Mouse (Mus musculus) embryonic stem cell, embryonic (primary cell): Measurements from ENCODE around the gene Minos1.

Source experiments
- CTCF ChIA-PET, 4 experiments: fragments of 300-600 bp in 2 of 4; fragments of 350-600 bp in 2 of 4; sonication (Branson Sonifier 250); formaldehyde crosslinking; loops; one replicate each; lab custom pipeline; 2022; ENCODE audit warnings: inconsistent platforms in 2 of 4; lab: Charles Lee
- POLR2A ChIA-PET, 4 experiments: fragments of 300-600 bp in 2 of 4; fragments of 350-600 bp in 2 of 4; sonication (Branson Sonifier 250); formaldehyde crosslinking; loops; one replicate each; lab custom pipeline; 2022; ENCODE audit warnings: antibody characterized with exemption in 4 of 4, inconsistent platforms in 1 of 4; lab: Charles Lee

Minos1 gene

DNA sequence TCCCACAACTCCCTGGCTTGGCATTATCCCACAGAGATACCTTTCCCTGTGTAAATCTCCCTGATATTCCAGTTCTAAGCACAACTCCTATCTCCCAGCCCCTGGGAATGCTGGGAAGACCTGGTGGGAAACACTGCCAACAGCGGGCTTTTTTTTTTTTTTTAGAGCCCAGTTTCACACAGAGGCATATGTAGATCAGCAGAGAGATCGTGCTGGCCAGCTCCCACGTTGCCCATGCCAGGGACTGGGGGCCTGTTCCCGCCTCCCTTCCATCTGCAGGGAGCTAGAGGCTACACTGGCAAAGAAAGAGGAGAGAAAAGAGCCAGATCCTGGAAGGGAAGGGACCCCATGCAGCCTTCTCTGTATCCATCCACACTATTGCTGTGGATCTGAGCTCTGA is 62.6 kb downstream of the Minos1 start:
- POLR2A ChIA-PET, result no interaction called here
- CTCF ChIA-PET, result interaction anchor here in 3 of 4 experiments (0.6 to 0.8 kb wide), 4 partner anchors 18 to 628 kb away, joined by 3 read pairs; no protein-coding TSS in a partner anchor

DNA sequence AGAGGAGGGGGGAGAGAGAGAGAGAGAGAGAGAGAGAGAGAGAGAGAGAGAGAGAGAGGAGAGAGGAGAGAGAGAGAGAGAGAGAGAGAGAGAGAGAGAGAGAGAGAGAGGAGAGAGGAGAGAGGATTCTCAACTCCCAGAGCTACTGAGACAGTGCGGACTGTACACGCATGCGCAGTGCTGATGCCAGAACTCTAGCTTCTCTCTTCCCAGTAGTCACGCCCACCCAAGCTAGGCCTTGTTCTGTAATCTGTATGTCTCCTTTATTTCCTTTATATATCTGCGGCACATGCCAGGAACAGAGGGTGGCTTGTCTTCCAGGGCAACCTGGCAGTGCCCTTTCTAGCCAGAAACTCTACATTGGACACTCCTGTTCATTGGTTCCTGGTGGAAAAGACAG is 66.1 kb downstream of the Minos1 start:
- ChIA-PET POLR2A (interaction anchor here in 3 of 4 experiments (0.5 to 2.2 kb wide), 12 partner anchors 9 to 657 kb away, joined by 3 to 8 read pairs (median 3); partner anchors contain the start of gene Minos1 (in 1 of the 3)), CTCF (interaction anchor here in 3 of 4 experiments (0.6 to 1.9 kb wide), 11 partner anchors 9 to 1067 kb away, joined by 3 to 8 read pairs (median 4); no protein-coding TSS in a partner anchor)

DNA sequence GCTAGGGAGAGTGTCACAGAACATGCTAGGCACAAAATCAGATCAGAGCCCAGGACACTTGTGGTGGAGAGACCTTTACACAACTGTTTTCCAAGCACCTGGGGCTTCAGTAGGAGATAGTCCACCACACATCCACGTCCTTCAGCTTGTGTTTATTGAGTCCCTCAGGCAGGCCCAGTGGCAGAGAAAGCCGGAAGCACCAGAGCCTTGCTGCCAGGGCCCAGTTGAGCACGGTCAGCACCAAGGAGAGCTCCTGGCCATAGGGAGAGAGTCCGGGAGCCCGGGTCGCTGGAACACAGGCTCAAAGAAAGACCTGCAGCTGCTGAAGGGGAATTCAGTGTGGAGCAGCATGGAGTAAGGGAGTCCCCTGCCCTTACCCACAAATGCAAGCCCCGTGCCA is 71.3 kb downstream of the Minos1 start:
- ChIA-PET POLR2A (interaction anchor here in 3 of 4 experiments (0.6 to 1.7 kb wide), 5 partner anchors 8 to 120 kb away, joined by 3 to 8 read pairs (median 3); no protein-coding TSS in a partner anchor), CTCF (interaction anchor here in 3 of 4 experiments (0.6 to 1.5 kb wide), 6 partner anchors 87 to 543 kb away, joined by 3 to 5 read pairs (median 3); partner anchors contain the start of genes Gm21969 (in 1 of the 3) and Tmco4 (in 1 of the 3))

DNA sequence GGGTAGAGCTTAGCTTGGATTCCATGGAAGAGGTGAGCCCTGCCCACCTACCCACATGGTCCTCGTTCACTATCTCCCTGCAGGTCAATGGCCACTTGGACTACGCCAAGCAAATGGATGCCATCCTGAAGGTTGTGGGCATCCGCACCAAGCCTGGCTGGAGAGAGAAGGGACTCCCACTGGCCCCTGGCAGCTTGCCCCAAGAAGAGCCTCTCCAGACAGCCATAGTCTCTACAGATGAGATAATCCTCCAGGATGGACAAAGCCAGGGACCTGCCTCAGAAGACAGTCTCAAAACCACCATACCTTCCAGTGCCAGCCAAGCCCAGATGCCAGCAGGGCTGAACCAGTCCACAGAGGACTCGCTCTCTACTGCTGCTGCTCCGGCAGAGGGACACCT is 72.9 kb downstream of the Minos1 start:
- CTCF ChIA-PET, result interaction anchor here in 2 of 4 experiments (0.6 to 0.7 kb wide), 2 partner anchors 315 to 959 kb away, joined by 3 read pairs; no protein-coding TSS in a partner anchor
- POLR2A ChIA-PET, result no interaction called here

DNA sequence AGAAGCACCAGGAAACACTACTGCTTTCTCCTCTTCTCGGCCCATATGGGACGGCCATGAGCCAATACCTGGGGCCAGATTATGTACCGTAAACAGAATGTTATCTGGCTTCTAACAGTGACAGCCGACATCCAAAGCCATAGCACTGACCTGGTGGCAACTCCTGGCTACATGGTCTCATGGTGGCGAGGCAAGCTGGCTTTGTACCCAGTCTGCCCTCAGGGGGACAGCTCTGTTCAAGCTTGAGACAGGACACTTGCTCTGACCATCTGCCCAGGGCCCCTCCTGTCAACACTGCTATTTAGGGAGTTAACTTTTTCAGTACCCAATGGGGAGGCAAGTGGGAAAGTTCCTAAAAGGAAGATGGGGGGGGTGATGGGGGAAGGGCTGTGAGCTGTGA is 73.6 kb downstream of the Minos1 start:
- POLR2A ChIA-PET, result interaction anchor here in 1 of 4 experiments (0.7 kb wide), 1 partner anchor 1868 kb away, joined by 3 read pairs; no protein-coding TSS in a partner anchor
- CTCF ChIA-PET, result no interaction called here

DNA sequence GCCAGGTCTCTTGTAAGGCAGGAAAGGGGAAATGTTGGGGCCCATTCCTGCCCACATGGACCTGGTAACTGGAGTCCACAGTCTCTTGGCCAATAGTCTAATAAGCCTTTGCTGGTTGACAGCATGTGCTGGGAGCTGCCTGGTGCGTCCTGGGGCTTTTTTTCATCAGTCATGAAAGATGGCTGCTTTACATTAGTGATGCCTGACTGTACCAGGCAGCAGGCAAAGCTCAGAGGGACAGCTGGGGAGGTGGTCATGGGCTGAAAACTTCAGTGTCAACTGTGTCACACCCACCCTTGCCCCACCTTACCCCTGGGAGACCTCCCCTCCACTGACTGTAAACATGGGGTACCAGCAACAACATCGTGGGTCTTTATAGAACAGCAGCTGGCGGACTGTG is 75.2 kb downstream of the Minos1 start:
- CTCF ChIA-PET, result no interaction called here
- POLR2A ChIA-PET, result interaction anchor here in 1 of 4 experiments (1.4 kb wide), 1 partner anchor 9 kb away, joined by 4 read pairs; no protein-coding TSS in a partner anchor

DNA sequence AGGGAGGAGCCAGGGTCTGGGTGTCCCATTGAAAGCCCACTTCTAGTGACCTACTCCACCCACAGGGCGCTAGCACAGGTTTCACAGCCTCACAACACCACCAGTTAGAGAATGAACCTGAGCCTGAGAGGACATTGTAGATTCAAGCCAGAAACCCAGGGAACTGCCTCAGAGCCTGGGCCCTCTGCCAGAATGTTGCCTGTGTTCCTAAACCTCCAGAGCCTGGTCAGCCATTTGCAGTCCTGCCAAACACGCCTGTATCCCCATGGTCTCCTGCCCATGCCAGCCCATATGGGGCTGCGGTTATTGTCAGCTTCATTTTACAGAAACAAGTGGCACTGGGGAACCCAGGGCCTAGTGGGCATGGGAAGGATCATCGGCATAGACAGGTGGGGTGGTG is 75.6 kb downstream of the Minos1 start:
- CTCF ChIA-PET, result interaction anchor here in 1 of 4 experiments (1.2 to 1.3 kb wide), 2 partner anchors 111 to 136 kb away, joined by 3 to 4 read pairs; no protein-coding TSS in a partner anchor
- POLR2A ChIA-PET, result interaction anchor here in 1 of 4 experiments (1.2 to 1.4 kb wide), 2 partner anchors 9 kb away, joined by 3 to 4 read pairs; no protein-coding TSS in a partner anchor

DNA sequence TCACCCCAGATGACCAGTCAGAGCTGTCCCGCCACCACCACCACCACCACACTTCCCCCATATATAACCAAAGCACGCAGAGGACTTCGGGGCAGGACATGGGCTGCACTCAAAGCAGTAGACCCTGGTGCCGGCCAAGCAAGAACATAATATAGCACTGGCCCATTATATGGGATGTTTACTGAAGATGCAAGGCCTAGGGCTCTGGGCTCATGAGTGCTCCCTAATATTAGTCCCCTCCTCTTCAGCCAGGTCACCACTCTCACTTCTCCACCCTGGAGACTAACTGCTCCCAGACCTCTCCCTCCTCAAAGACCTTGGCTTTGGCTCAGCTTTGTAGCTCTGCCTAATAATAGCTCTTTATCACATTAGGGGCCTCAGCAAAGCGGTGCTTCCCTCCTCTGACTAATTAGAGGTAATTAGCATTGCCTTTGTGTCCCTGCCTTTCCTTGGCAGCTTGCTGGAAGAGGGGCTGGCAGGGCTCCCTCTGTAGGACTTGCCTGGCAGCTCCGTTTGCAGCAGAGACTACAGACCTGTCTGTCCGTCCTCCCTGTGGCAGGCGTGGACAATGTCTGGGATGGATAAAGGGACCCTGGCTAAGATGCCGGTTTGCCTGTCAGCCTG is 76.5 kb downstream of the Minos1 start:
- CTCF ChIA-PET, result interaction anchor here in 2 of 4 experiments (0.6 to 2.6 kb wide), 9 partner anchors 10 to 283 kb away, joined by 3 to 7 read pairs (median 3); no protein-coding TSS in a partner anchor
- POLR2A ChIA-PET, result interaction anchor here in 2 of 4 experiments (1.2 to 1.8 kb wide), 3 partner anchors 10 to 47 kb away, joined by 3 to 7 read pairs (median 4); no protein-coding TSS in a partner anchor

DNA sequence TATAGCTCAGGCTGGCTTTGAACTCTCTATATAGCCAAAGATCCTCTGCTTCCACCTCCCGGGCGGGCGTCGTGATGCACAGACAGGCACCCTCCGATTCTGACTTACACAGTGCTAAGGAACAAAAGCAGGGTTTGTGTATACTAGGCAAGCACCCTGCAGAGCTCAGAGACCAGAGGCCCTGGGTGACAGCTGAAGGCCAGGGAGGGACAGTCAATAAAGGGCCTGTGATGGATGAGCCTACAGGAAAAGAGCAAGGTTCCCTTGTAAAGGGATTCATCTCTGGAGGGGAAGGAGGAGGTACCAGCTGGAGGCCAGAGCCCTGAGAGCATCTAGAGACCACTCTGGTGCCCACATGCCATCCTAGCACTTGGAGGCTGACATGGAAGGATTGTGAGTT is 77.5 kb downstream of the Minos1 start:
- ChIA-PET CTCF (interaction anchor here in 2 of 4 experiments (1.0 to 2.6 kb wide), 3 partner anchors 52 to 197 kb away, joined by 4 to 7 read pairs (median 5); no protein-coding TSS in a partner anchor), POLR2A (interaction anchor here in 2 of 4 experiments (1.3 to 1.8 kb wide), 3 partner anchors 11 to 55 kb away, joined by 3 to 7 read pairs (median 4); no protein-coding TSS in a partner anchor)

DNA sequence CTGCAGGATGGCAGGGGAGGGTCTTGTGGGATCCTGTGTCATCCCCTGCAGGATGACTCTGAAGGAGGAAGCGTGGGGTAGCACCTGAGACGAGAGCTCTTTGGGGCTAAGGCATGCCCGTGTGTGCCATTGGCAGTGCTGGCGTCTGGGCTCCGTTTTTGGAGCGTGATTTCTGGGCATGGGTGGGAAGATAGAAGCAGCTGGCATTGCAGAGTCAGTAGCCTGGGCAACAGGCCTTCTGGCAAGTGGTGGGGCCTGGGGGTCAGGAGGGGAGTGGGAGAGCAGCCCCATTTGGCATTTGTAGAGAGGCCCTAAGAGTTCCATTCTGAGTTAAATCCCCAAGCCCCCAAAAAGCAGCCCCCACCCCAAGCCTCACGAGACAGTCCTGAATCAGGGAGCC is 78.1 kb downstream of the Minos1 start:
- CTCF ChIA-PET, result interaction anchor here in 2 of 4 experiments (1.0 to 2.6 kb wide), 4 partner anchors 51 to 196 kb away, joined by 3 to 7 read pairs (median 4); no protein-coding TSS in a partner anchor
- POLR2A ChIA-PET, result interaction anchor here in 2 of 4 experiments (1.3 to 1.8 kb wide), 3 partner anchors 11 to 55 kb away, joined by 3 to 7 read pairs (median 5); no protein-coding TSS in a partner anchor
